Mouse (Mus musculus) neural tube, embryonic 14.5 days (tissue): ENCODE data around the gene Fam209. TPM values are rescaled to one million over a fixed set of nuclear protein-coding genes. Genes with fewer than 3 reads are reported as not detected.
A peak's percentile ranks its signal among the peaks of the same experiment; 100 is the strongest.

ENCODE experiments used
- ATAC-seq: fragments of 200-750 bp; cut with Nextera tagmentation; 2 replicates; pipeline ENCODE4 v1.8.0; 2017; ENCODE audit warnings: low read depth, mild to moderate bottlenecking, moderate TSS enrichment, moderate library complexity
- H3K27ac ChIP-seq: fragments of 300-500 bp; sonication (generic); 2 replicates; pipeline ENCODE4 v1.5.1; 2014; ENCODE audit warnings: low read depth, mild to moderate bottlenecking, control low read depth, low read length, moderate library complexity, mixed read lengths
- H3K27me3 ChIP-seq: fragments of 300-500 bp; sonication (generic); 2 replicates; pipeline ENCODE4 v1.6.1; 2014; ENCODE audit warnings: low read length; ENCODE audit not compliant: control insufficient read depth, insufficient read depth
- H3K36me3 ChIP-seq: fragments of 300-500 bp; sonication (generic); 2 replicates; pipeline ENCODE4 v1.6.1; 2014; ENCODE audit warnings: low read length, mixed read lengths; ENCODE audit not compliant: control insufficient read depth, insufficient read depth
- H3K4me1 ChIP-seq: fragments of 300-500 bp; sonication (generic); 2 replicates; pipeline ENCODE4 v1.6.1; 2014; ENCODE audit warnings: low read length; ENCODE audit not compliant: control insufficient read depth, insufficient read depth
- H3K4me2 ChIP-seq: fragments of 300-500 bp; sonication (generic); 2 replicates; pipeline ENCODE4 v1.6.1; 2014; ENCODE audit warnings: mild to moderate bottlenecking, low read depth, low read length, control low read depth
- H3K4me3 ChIP-seq: fragments of 300-500 bp; sonication (generic); 2 replicates; pipeline ENCODE4 v1.5.1; 2014; ENCODE audit warnings: low read depth, low read length, control low read depth, mixed read lengths
- H3K9ac ChIP-seq: fragments of 300-500 bp; sonication (generic); replicated peaks from 2 replicates; pipeline ENCODE4 v1.6.1; 2014; ENCODE audit warnings: low read depth, mild to moderate bottlenecking, control low read depth, low read length, mixed read lengths
- H3K9me3 ChIP-seq: fragments of 300-500 bp; sonication (generic); 2 replicates; pipeline ENCODE4 v1.6.1; 2016; ENCODE audit warnings: low read length; ENCODE audit not compliant: control insufficient read depth
- WGBS: fragments of 180-500 bp; shearing (Covaris S2); extraction: QIAGEN DNeasy Blood & Tissue Kit; methylation state at CpG from one replicate; pipeline ENCODE4 v1.1.7; 2014; 5-methylcytosine and 5-hydroxymethylcytosine counted together
- polyA plus RNA-seq: library from polyadenylated mRNA; unstranded; fragments of >200 nt; fragmentation: Nextera tagmentation; extraction: Ambion mirVana; gene quantifications from 2 replicates; pipeline ENCODE4 v1.2.1, GENCODE M21; 2014

The Fam209 gene
- 0.82 TPM in 1 of 2 replicates, not detected in the other for polyA plus RNA-seq

DNA sequence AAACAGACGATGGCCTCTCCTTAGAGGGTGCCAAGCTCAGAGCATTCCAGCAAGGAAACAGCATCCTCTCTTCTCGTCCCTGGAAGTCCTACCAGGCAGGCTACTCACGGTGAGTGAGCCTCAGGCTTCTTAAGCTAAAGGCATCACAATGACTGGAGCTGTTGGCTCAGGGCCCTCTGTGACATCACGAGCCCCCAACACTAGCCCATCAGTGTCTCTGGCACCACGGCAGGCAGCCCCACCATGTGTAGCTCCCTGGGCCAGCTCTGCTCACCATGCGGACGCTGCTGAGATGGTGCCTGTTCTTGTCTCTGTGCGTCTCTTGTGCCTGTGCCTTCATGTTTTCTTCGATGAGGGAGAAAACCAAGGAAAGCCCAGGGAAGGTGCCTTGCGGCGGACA lies at the start of gene Fam209:
Gene Fam209 (plus strand): TSS at position 203 of the 400 bp plus-strand sequence.
- no peak for ATAC-seq
- H3K9ac ChIP-seq, result no peak within 1 kb of the TSS
- 88% methylated on average over 11 of the region's 11 CpGs for WGBS
- no peak within 1 kb of the TSS for H3K27ac ChIP-seq
- H3K9me3 ChIP-seq, result no peaks in the 10 kb centered on the region
- H3K36me3 ChIP-seq, result peaks cover 13% of the 10 kb centered on the region
- no peaks in the 10 kb centered on the region for H3K4me1 ChIP-seq
- no peak within 1 kb of the TSS for H3K4me3 ChIP-seq
- H3K27me3 ChIP-seq, result no peaks in the 10 kb centered on the region
- no peak within 1 kb of the TSS for H3K4me2 ChIP-seq

GRCm38 (mm10) chr2:172430609-172431008 lies 41.7 kb upstream of the Fam209 start:
- ATAC-seq, result no peak
- Histone ChIP-seq H3K9ac (no peak overlapping the region), H3K4me2 (no peak overlapping the region), H3K4me3 (no peak overlapping the region), H3K36me3 (no peaks in the 10 kb centered on the region), H3K27ac (no peak overlapping the region), H3K4me1 (no peaks in the 10 kb centered on the region), H3K27me3 (no peaks in the 10 kb centered on the region), H3K9me3 (no peaks in the 10 kb centered on the region)
- 92% methylated on average over 1 of the region's 1 CpGs for WGBS

GRCm38 (mm10) chr2:172433746-172434145 lies 38.6 kb upstream of the Fam209 start:
- no peak overlapping the region for H3K9ac ChIP-seq
- no peak overlapping the region for H3K27ac ChIP-seq
- no peaks in the 10 kb centered on the region for H3K4me1 ChIP-seq
- ATAC-seq, result no peak
- no peaks in the 10 kb centered on the region for H3K9me3 ChIP-seq
- no peak overlapping the region for H3K4me3 ChIP-seq
- H3K36me3 ChIP-seq, result no peaks in the 10 kb centered on the region
- H3K27me3 ChIP-seq, result no peaks in the 10 kb centered on the region
- no peak overlapping the region for H3K4me2 ChIP-seq
- 62% methylated on average over 5 of the region's 5 CpGs for whole genome bisulfite sequencing

- peaks cover 15% of the 10 kb centered on the region for H3K4me1 ChIP-seq
- no peak for ATAC-seq
- WGBS, result 65% methylated on average over 16 of the region's 16 CpGs
These were observed 34.9 kb upstream of the Fam209 start for GRCm38 (mm10) chr2:172437371-172437952.

GRCm38 (mm10) chr2:172439843-172440639 lies 32.3 kb upstream of the Fam209 start, which contains the start of gene Rtf2:
Gene Rtf2 (plus strand): TSS chr2:172440556.
- Histone ChIP-seq H3K9ac (peak within 1 kb of the TSS; percentile 57), H3K4me1 (peaks cover 15% of the 10 kb centered on the region), H3K27ac (peak within 1 kb of the TSS; percentile 77; the same call in 1 of the 2 replicates), H3K9me3 (no peaks in the 10 kb centered on the region), H3K36me3 (no peaks in the 10 kb centered on the region), H3K27me3 (no peaks in the 10 kb centered on the region), H3K4me2 (peak within 1 kb of the TSS; percentile 63), H3K4me3 (peak within 1 kb of the TSS; percentile 64)
- 2% methylated on average over 35 of the region's 35 CpGs for WGBS
- ATAC-seq, result peak; percentile 98

More at GRCm38 (mm10) chr2:172437371-172437952, 34.9 kb upstream of the Fam209 start:
- H3K9me3 ChIP-seq, result no peaks in the 10 kb centered on the region
- no peak overlapping the region for H3K4me3 ChIP-seq
- H3K27ac ChIP-seq, result no peak overlapping the region
- H3K4me2 ChIP-seq, result no peak overlapping the region
- no peak overlapping the region for H3K9ac ChIP-seq
- H3K36me3 ChIP-seq, result no peaks in the 10 kb centered on the region
- no peaks in the 10 kb centered on the region for H3K27me3 ChIP-seq

- ATAC-seq, result peak; percentile 77
- H3K4me2 ChIP-seq, result peak overlapping the region; percentile 63
- 2% methylated on average over 21 of the region's 21 CpGs for WGBS
- no peaks in the 10 kb centered on the region for H3K27me3 ChIP-seq
- peaks cover 15% of the 10 kb centered on the region for H3K4me1 ChIP-seq
- no peaks in the 10 kb centered on the region for H3K9me3 ChIP-seq
- H3K36me3 ChIP-seq, result 0 out of 2 replicates have a peak, but pooled peaks cover 2% of the 10 kb centered on the region
- H3K4me3 ChIP-seq, result peak overlapping the region; percentile 64
- H3K9ac ChIP-seq, result peak overlapping the region; percentile 51
- no peak overlapping the region for H3K27ac ChIP-seq
These were observed 31.7 kb upstream of the Fam209 start for GRCm38 (mm10) chr2:172440640-172441005.

GRCm38 (mm10) chr2:172441176-172441575 lies 31.1 kb upstream of the Fam209 start:
- H3K27me3 ChIP-seq, result no peaks in the 10 kb centered on the region
- H3K27ac ChIP-seq, result no peak overlapping the region
- H3K36me3 ChIP-seq, result peaks cover 6% of the 10 kb centered on the region; the same call in 1 of the 2 replicates
- H3K4me1 ChIP-seq, result peaks cover 15% of the 10 kb centered on the region
- no peaks in the 10 kb centered on the region for H3K9me3 ChIP-seq
- ATAC-seq, result no peak
- H3K9ac ChIP-seq, result peak overlapping the region; percentile 51
- WGBS, result 38% methylated on average over 6 of the region's 6 CpGs
- peak overlapping the region; percentile 63 for H3K4me2 ChIP-seq
- H3K4me3 ChIP-seq, result peak overlapping the region; percentile 64

DNA sequence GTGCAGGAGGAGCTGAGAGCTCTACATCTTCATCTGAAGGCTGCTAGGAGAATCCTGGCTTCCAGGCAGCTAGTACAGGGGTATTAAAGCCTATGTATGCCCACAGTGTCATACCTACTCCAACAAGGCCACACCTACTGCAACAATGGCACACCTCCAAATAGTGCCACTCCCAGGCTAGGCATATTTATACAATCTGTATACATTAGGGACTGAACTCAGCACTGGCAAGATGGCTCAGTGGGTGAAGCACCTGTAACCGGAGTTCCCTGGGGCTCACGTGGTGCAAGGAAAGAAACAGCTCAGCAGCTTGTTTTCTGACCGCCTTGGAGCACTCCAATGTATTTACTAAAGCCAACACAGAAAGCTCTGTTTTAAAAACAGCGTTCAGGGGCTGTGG lies 26.7 kb upstream of the Fam209 start:
- 94% methylated on average over 4 of the region's 4 CpGs for WGBS
- no peak overlapping the region for H3K9ac ChIP-seq
- no peaks in the 10 kb centered on the region for H3K9me3 ChIP-seq
- H3K4me1 ChIP-seq, result peaks cover 10% of the 10 kb centered on the region
- H3K36me3 ChIP-seq, result peaks cover 37% of the 10 kb centered on the region
- H3K4me2 ChIP-seq, result no peak overlapping the region
- no peak for ATAC-seq
- H3K27ac ChIP-seq, result no peak overlapping the region
- H3K27me3 ChIP-seq, result no peaks in the 10 kb centered on the region
- no peak overlapping the region for H3K4me3 ChIP-seq

GRCm38 (mm10) chr2:172447317-172447716 lies 25.0 kb upstream of the Fam209 start:
- Histone ChIP-seq H3K9ac (no peak overlapping the region), H3K36me3 (peaks cover 37% of the 10 kb centered on the region), H3K4me1 (no peaks in the 10 kb centered on the region), H3K4me3 (no peak overlapping the region), H3K27ac (no peak overlapping the region), H3K27me3 (no peaks in the 10 kb centered on the region), H3K4me2 (no peak overlapping the region), H3K9me3 (no peaks in the 10 kb centered on the region)
- WGBS, result 89% methylated on average over 6 of the region's 6 CpGs
- no peak for ATAC-seq
